Mouse (Mus musculus): ENCODE results near the gene Syn2. TPM values are rescaled to one million over a fixed set of nuclear protein-coding genes. Genes with fewer than 3 reads are reported as not detected.

Gene Syn2
- polyA plus RNA-seq, 1 experiment from 2014 or later: 1.4 TPM

DNA sequence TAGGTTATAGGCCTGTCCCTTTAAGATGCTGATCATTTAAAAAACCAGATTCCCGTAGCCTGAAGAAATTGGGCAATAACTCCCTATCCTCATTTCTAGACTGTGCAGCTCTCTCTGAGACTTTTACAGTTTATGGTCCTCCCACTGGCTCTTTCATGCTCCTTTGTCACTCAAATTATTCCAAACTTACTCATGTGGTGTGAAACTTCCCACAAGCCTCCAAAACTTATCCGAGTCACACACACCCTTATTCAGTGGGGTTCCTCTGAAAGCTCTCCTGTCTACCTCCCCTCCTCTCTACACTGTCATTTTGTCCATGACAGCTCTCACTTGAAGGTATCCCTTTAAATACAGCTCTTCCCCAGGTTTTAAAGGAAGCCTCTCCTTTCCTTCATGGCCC is 46.4 kb downstream of the Syn2 start:
- no peak for ATAC-seq (ENCODE audit: insufficient number of reproducible peaks, low FRiP score)
- Histone ChIP-seq H3K4me2 (no peak overlapping the region), H3K4me1 (replicated peaks) (no peaks in the 10 kb centered on the region), H3K4me3 (no peak overlapping the region), H3K9me3 (replicated peaks) (no peaks in the 10 kb centered on the region), H3K36me3 (no peaks in the 10 kb centered on the region), H3K27me3 (replicated peaks) (peaks cover 5% of the 10 kb centered on the region; the same call in 1 of the 2 replicates), H3K9ac (no peak overlapping the region), H3K27ac (ENCODE audit: poor library complexity, severe bottlenecking) (no peak overlapping the region)
- 76% methylated on average over 2 of the region's 2 CpGs for WGBS

- Histone ChIP-seq H3K36me3 (no peaks in the 10 kb centered on the region), H3K27me3 (replicated peaks) (peaks cover 8% of the 10 kb centered on the region; the same call in 1 of the 2 replicates), H3K9me3 (replicated peaks) (no peaks in the 10 kb centered on the region), H3K4me1 (replicated peaks) (no peaks in the 10 kb centered on the region), H3K27ac (ENCODE audit: poor library complexity, severe bottlenecking) (no peak overlapping the region), H3K4me2 (no peak overlapping the region), H3K9ac (no peak overlapping the region), H3K4me3 (no peak overlapping the region)
- WGBS: 72% methylated on average over 7 of the region's 7 CpGs
- no peak for ATAC-seq (ENCODE audit: insufficient number of reproducible peaks, low FRiP score)
Observed at GRCm38 (mm10) chr6:115191111-115191510, 56.4 kb downstream of the Syn2 start.

DNA sequence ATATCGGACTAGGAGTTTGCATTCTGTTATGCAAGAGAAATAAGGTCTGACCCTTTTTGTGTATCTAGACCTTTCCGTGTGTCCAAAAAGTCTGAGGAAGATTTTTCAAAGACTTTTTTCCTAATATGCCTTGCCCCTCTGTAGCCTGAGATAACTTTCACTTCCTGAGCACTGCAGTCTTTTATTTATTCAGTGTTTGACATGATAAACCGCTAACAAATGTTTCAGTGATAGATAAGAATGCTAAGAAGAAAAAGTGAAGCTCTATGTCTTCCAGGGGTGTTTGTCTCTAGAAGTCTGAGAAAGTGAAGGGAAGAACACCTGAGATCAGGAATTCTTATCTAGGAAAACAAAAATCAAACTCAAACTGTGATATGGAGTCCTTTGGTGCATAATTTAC is 66.1 kb downstream of the Syn2 start:
- no peak overlapping the region for H3K9ac ChIP-seq
- WGBS: 53% methylated on average over 3 of the region's 3 CpGs
- no peaks in the 10 kb centered on the region for H3K36me3 ChIP-seq
- no peaks in the 10 kb centered on the region for H3K27me3 ChIP-seq (replicated peaks)
- no peaks in the 10 kb centered on the region for H3K4me1 ChIP-seq (replicated peaks)
- no peak overlapping the region for H3K4me3 ChIP-seq
- H3K9me3 ChIP-seq (replicated peaks): no peaks in the 10 kb centered on the region
- no peak for ATAC-seq (ENCODE audit: insufficient number of reproducible peaks, low FRiP score)
- H3K27ac ChIP-seq (ENCODE audit: poor library complexity, severe bottlenecking): no peak overlapping the region
- H3K4me2 ChIP-seq: no peak overlapping the region

GRCm38 (mm10) chr6:115203029-115203428 is 68.3 kb downstream of the Syn2 start:
- Histone ChIP-seq H3K27me3 (replicated peaks) (no peaks in the 10 kb centered on the region), H3K4me1 (replicated peaks) (no peaks in the 10 kb centered on the region), H3K4me2 (no peak overlapping the region), H3K36me3 (no peaks in the 10 kb centered on the region), H3K9ac (no peak overlapping the region), H3K9me3 (replicated peaks) (no peaks in the 10 kb centered on the region), H3K27ac (ENCODE audit: poor library complexity, severe bottlenecking) (no peak overlapping the region), H3K4me3 (no peak overlapping the region)
- 61% methylated on average over 3 of the region's 3 CpGs for WGBS
- no peak for ATAC-seq (ENCODE audit: insufficient number of reproducible peaks, low FRiP score)

DNA sequence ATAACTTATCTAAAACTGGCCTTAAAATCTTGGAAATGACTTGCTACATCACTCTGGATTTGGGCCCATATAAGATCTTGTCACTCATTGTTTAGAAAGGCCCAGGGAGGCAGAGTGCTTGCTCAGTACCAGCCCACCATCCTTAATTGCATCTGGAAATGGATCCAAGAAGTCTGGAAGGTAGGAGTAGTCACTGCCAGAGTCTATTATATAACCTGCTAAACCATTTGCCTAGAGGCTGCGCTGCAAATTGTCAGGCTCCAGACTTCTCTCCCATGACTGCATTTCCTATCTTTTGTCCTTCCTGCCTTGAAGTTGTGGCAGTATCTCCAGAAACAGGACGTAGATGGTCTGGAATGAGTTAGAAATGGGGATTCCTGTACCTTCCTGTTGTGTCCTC is 75.5 kb downstream of the Syn2 start:
- no peak overlapping the region for H3K27ac ChIP-seq (ENCODE audit: poor library complexity, severe bottlenecking)
- peaks cover under 1% of the 10 kb centered on the region; the same call in 1 of the 2 replicates for H3K27me3 ChIP-seq (replicated peaks)
- H3K9me3 ChIP-seq (replicated peaks): no peaks in the 10 kb centered on the region
- H3K4me1 ChIP-seq (replicated peaks): 0 out of 2 replicates have a peak, but pooled peaks cover 2% of the 10 kb centered on the region
- 57% methylated on average over 2 of the region's 2 CpGs for WGBS
- no peak overlapping the region for H3K4me3 ChIP-seq
- no peak; the same call in 1 of the 2 replicates for ATAC-seq (ENCODE audit: insufficient number of reproducible peaks, low FRiP score)
- no peak overlapping the region for H3K9ac ChIP-seq
- H3K4me2 ChIP-seq: no peak overlapping the region
- no peaks in the 10 kb centered on the region for H3K36me3 ChIP-seq

GRCm38 (mm10) chr6:115210820-115211219 is 76.1 kb downstream of the Syn2 start:
- no peak overlapping the region for H3K9ac ChIP-seq
- no peaks in the 10 kb centered on the region for H3K36me3 ChIP-seq
- no peak for ATAC-seq (ENCODE audit: insufficient number of reproducible peaks, low FRiP score)
- WGBS: 74% methylated on average over 3 of the region's 3 CpGs
- no peak overlapping the region for H3K4me2 ChIP-seq
- H3K27me3 ChIP-seq (replicated peaks): peaks cover 4% of the 10 kb centered on the region; the same call in 1 of the 2 replicates
- H3K4me3 ChIP-seq: no peak overlapping the region
- no peak overlapping the region for H3K27ac ChIP-seq (ENCODE audit: poor library complexity, severe bottlenecking)
- no peaks in the 10 kb centered on the region for H3K9me3 ChIP-seq (replicated peaks)
- H3K4me1 ChIP-seq (replicated peaks): 0 out of 2 replicates have a peak, but pooled peaks cover 2% of the 10 kb centered on the region

DNA sequence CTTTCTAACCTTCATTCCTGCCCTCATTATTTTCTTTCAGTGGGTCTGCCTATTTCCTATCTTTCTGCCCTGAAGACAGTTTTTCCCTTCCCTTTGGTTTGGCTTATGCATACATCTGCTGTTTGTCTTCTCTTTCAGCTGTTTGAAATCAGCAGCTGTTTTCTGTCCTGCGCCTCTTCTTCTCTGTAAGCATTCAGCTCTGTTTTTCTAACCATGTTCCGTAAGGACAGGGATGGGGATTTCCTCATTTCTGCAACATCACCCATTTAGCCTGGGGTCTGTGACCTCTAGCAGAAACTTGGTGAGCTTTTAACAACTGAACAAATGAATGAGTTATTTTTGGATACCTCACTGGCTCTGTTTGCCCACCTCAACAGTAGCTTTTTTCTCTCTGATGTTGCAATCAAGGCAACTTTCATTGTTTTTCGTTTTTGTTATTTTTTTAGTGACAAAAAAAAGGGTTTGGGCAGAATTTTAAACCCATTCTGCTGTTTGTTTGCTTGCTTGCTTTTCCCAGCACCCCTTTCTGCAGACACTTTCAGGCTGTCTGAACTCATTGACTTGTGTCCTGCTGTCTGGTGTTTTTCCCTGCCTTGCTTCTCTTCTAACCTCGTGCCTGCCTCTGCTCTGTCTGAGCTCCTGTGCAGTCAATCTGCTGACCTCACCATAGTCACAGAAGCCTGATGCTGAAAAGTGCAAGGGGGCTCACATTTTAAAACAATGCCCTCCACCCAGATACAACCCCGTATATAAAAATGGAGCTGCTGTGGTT is 77.6 kb downstream of the Syn2 start:
- whole genome bisulfite sequencing: 53% methylated on average over 5 of the region's 5 CpGs
- ATAC-seq (ENCODE audit: insufficient number of reproducible peaks, low FRiP score): no peak
- 0 out of 2 replicates have a peak, but pooled peaks cover 2% of the 10 kb centered on the region for H3K4me1 ChIP-seq (replicated peaks)
- no peaks in the 10 kb centered on the region for H3K36me3 ChIP-seq
- no peak overlapping the region for H3K9ac ChIP-seq
- no peaks in the 10 kb centered on the region for H3K9me3 ChIP-seq (replicated peaks)
- no peak overlapping the region for H3K4me2 ChIP-seq
- peaks cover 4% of the 10 kb centered on the region; the same call in 1 of the 2 replicates for H3K27me3 ChIP-seq (replicated peaks)
- no peak overlapping the region for H3K27ac ChIP-seq (ENCODE audit: poor library complexity, severe bottlenecking)
- H3K4me3 ChIP-seq: no peak overlapping the region

- Histone ChIP-seq H3K36me3 (no peaks in the 10 kb centered on the region), H3K9me3 (replicated peaks) (no peaks in the 10 kb centered on the region), H3K4me2 (no peak overlapping the region), H3K9ac (no peak overlapping the region), H3K27ac (ENCODE audit: poor library complexity, severe bottlenecking) (no peak overlapping the region), H3K4me3 (no peak overlapping the region), H3K4me1 (replicated peaks) (0 out of 2 replicates have a peak, but pooled peaks cover 2% of the 10 kb centered on the region), H3K27me3 (replicated peaks) (peaks cover 4% of the 10 kb centered on the region; the same call in 1 of the 2 replicates)
- no peak for ATAC-seq (ENCODE audit: insufficient number of reproducible peaks, low FRiP score)
- WGBS: 59% methylated on average over 5 of the region's 5 CpGs
Observed at GRCm38 (mm10) chr6:115213129-115213528, 78.4 kb downstream of the Syn2 start.

- Histone ChIP-seq H3K4me3 (no peak overlapping the region), H3K27me3 (replicated peaks) (peaks cover 46% of the 10 kb centered on the region), H3K36me3 (no peaks in the 10 kb centered on the region), H3K9ac (no peak overlapping the region), H3K4me2 (no peak overlapping the region), H3K4me1 (replicated peaks) (no peaks in the 10 kb centered on the region), H3K27ac (ENCODE audit: poor library complexity, severe bottlenecking) (no peak overlapping the region), H3K9me3 (replicated peaks) (no peaks in the 10 kb centered on the region)
- no peak for ATAC-seq (ENCODE audit: insufficient number of reproducible peaks, low FRiP score)
- WGBS: 63% methylated on average over 8 of the region's 8 CpGs
Observed at GRCm38 (mm10) chr6:115221215-115221641, 86.5 kb downstream of the Syn2 start.

DNA sequence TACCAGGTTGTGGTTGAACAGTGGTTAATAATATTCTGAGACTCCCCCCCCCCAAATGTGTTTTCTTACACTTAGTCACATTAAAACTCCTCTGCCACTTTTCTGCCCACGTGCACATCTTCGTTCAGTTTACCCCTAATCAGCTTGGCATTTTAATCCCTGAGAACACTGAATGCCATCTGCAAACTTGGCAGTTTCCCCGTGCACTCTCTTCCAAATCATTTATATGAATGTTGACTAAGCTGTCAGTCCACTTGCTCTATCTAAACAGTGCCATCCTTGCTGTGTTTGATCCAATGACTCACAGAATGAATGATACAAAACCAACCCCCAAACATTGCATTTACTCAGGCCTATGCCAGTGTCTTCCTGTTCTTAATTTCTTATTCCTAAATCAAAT is 90.8 kb downstream of the Syn2 start:
- peaks cover 58% of the 10 kb centered on the region for H3K27me3 ChIP-seq (replicated peaks)
- H3K27ac ChIP-seq (ENCODE audit: poor library complexity, severe bottlenecking): no peak overlapping the region
- no peaks in the 10 kb centered on the region for H3K4me1 ChIP-seq (replicated peaks)
- no peak overlapping the region for H3K4me2 ChIP-seq
- no peaks in the 10 kb centered on the region for H3K36me3 ChIP-seq
- 59% methylated on average over 3 of the region's 3 CpGs for WGBS
- ATAC-seq (ENCODE audit: insufficient number of reproducible peaks, low FRiP score): no peak
- no peaks in the 10 kb centered on the region for H3K9me3 ChIP-seq (replicated peaks)
- H3K9ac ChIP-seq: no peak overlapping the region
- no peak overlapping the region for H3K4me3 ChIP-seq

- Histone ChIP-seq H3K27me3 (replicated peaks) (peaks cover 61% of the 10 kb centered on the region), H3K4me3 (no peak within 1 kb of the TSS), H3K9ac (no peak within 1 kb of the TSS), H3K36me3 (no peaks in the 10 kb centered on the region), H3K27ac (ENCODE audit: poor library complexity, severe bottlenecking) (no peak within 1 kb of the TSS), H3K4me2 (no peak within 1 kb of the TSS), H3K4me1 (replicated peaks) (no peaks in the 10 kb centered on the region), H3K9me3 (replicated peaks) (no peaks in the 10 kb centered on the region)
- 61% methylated on average over 4 of the region's 4 CpGs for WGBS
- ATAC-seq (ENCODE audit: insufficient number of reproducible peaks, low FRiP score): no peak
Observed at GRCm38 (mm10) chr6:115227043-115227442, 92.3 kb downstream of the Syn2 start, which contains the start of gene Gm17482. TSS of gene Gm17482 (plus strand) at chr6:115227343.
